Mouse (Mus musculus) stomach, embryonic 15.5 days (tissue): Measurements from ENCODE around the gene Gm3159. TPM values are rescaled to one million over a fixed set of nuclear protein-coding genes. Genes with fewer than 3 reads are reported as not detected.
"Not testable (repeated sequence)": the region's sequence is repeated elsewhere in the genome, so short reads cannot be mapped to it uniquely, and the experiment has no call there.

Experiments used
- ATAC-seq: fragments of 200-750 bp; cut with Nextera tagmentation; 2 replicates; pipeline ENCODE4 v1.8.0; 2017; ENCODE audit warnings: low read depth, moderate number of reproducible peaks, moderate TSS enrichment; ENCODE audit not compliant: insufficient read depth, low FRiP score
- H3K27ac ChIP-seq: fragments of 300-500 bp; sonication (generic); 2 replicates; pipeline ENCODE4 v1.5.1; 2015; ENCODE audit warnings: mild to moderate bottlenecking, inconsistent platforms
- H3K27me3 ChIP-seq: fragments of 300-500 bp; sonication (generic); replicated peaks from 2 replicates; pipeline ENCODE4 v1.6.1; 2015; ENCODE audit warnings: inconsistent platforms
- H3K36me3 ChIP-seq: fragments of 300-500 bp; sonication (generic); 2 replicates; pipeline ENCODE4 v1.6.1; 2015; ENCODE audit warnings: inconsistent platforms
- H3K4me1 ChIP-seq: fragments of 300-500 bp; sonication (generic); 2 replicates; pipeline ENCODE4 v1.6.1; 2015; ENCODE audit warnings: inconsistent platforms
- H3K4me2 ChIP-seq: fragments of 300-500 bp; sonication (generic); 2 replicates; pipeline ENCODE4 v1.6.1; 2015; ENCODE audit warnings: mild to moderate bottlenecking, inconsistent platforms
- H3K4me3 ChIP-seq: fragments of 300-500 bp; sonication (generic); replicated peaks from 2 replicates; pipeline ENCODE4 v1.5.1; 2015; ENCODE audit warnings: inconsistent platforms
- H3K9ac ChIP-seq: fragments of 300-500 bp; sonication (generic); 2 replicates; pipeline ENCODE4 v1.6.1; 2015; ENCODE audit warnings: inconsistent platforms
- H3K9me3 ChIP-seq: fragments of 300-500 bp; sonication (generic); 2 replicates; pipeline ENCODE4 v1.6.1; 2016; ENCODE audit warnings: inconsistent platforms
- polyA plus RNA-seq: library from polyadenylated mRNA; unstranded; fragments of >200 nt; fragmentation: Nextera tagmentation; extraction: Ambion mirVana; gene quantifications from 2 replicates; pipeline ENCODE4 v1.2.1, GENCODE M21; 2015

Gm3159 gene
- polyA plus RNA-seq, 1 experiment from 2014 or later = not detected

DNA sequence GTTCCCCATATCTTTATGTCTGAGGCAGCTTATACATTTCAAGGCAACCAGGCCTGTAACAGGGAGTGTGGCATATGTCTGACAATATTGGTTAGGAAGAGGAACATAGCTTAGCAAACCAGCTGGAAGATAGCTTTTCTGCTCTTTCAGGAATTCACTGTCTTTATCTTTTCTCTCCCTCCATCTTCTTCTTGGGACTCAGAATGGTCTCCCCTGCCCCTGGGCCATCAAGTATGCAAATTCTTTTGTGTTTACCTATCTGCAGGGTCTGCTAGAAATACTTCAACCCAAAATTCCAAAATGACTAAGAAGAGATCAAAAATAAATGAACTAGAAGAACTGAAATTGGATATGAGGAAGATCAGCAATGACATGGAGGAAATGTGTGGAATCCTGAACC, 33.4 kb downstream of the Gm3159 start, which contains the start of gene Gm3173:
Gm3173 (plus strand) TSS at position 301 of the 400 bp plus-strand sequence.
- not testable (repeated sequence) for H3K9ac ChIP-seq, H3K4me3 ChIP-seq, ATAC-seq, H3K36me3 ChIP-seq, H3K27ac ChIP-seq, H3K4me1 ChIP-seq, H3K27me3 ChIP-seq, H3K9me3 ChIP-seq, H3K4me2 ChIP-seq

Other genes starting within 250 kb of the Gm3159 start
- gene Gm3127, start 232.5 kb upstream of the Gm3159 start, polyA plus RNA-seq = not detected in 2 replicates
- 0.10 and 0.22 TPM in 2 replicates for gene Gm2974, start 214.9 kb upstream of the Gm3159 start, polyA plus RNA-seq
- gene Gm3138, start 147.9 kb upstream of the Gm3159 start, polyA plus RNA-seq = not detected in 2 replicates
- gene Gm3149, start 80.2 kb upstream of the Gm3159 start, polyA plus RNA-seq = not detected in 2 replicates
- 0.12 TPM in 1 of 2 replicates, not detected in the other for gene 2610042L04Rik, start 62.8 kb upstream of the Gm3159 start, polyA plus RNA-seq
- gene Gm3164, start 17.9 kb downstream of the Gm3159 start, polyA plus RNA-seq = 0.15 TPM in 1 of 2 replicates, not detected in the other
- not detected in 2 replicates for gene Gm3173, start 33.5 kb downstream of the Gm3159 start, polyA plus RNA-seq
- gene Gm3182, start 84.2 kb downstream of the Gm3159 start, polyA plus RNA-seq = not detected in 2 replicates
- not detected in 2 replicates for gene Gm3047, start 157.9 kb downstream of the Gm3159 start, polyA plus RNA-seq
- not detected in 2 replicates for gene Gm8159, start 234.8 kb downstream of the Gm3159 start, polyA plus RNA-seq